Mouse (Mus musculus) limb, embryonic 14.5 days (tissue): ENCODE data around the gene Nrp2. TPM values are rescaled to one million over a fixed set of nuclear protein-coding genes. Genes with fewer than 3 reads are reported as not detected.

Source experiments
- ATAC-seq: fragments of 200-750 bp; cut with Nextera tagmentation; 2 replicates; pipeline ENCODE4 v1.8.0; 2017; ENCODE audit warnings: low read depth, moderate number of reproducible peaks, moderate TSS enrichment; ENCODE audit not compliant: low FRiP score
- DNase-seq: peaks from one replicate; pipeline ENCODE4 v3.0.0-alpha.2; 2015; ENCODE audit warnings: low spot score
- H3K27ac ChIP-seq: fragments of 300-500 bp; sonication (generic); replicated peaks from 2 replicates; pipeline ENCODE4 v1.5.1; 2014; ENCODE audit warnings: low read depth, mild to moderate bottlenecking, low read length, moderate library complexity, mixed read lengths
- H3K27me3 ChIP-seq: fragments of 300-500 bp; sonication (generic); 2 replicates; pipeline ENCODE4 v1.6.1; 2014; ENCODE audit warnings: low read length, mixed read lengths; ENCODE audit not compliant: control insufficient read depth, insufficient read depth
- H3K36me3 ChIP-seq: fragments of 300-500 bp; sonication (generic); 2 replicates; pipeline ENCODE4 v1.6.1; 2014; ENCODE audit warnings: mild to moderate bottlenecking, low read length, moderate library complexity, mixed read lengths; ENCODE audit not compliant: control insufficient read depth, insufficient read depth
- H3K4me1 ChIP-seq: fragments of 300-500 bp; sonication (generic); 2 replicates; pipeline ENCODE4 v1.6.1; 2014; ENCODE audit warnings: antibody characterized with exemption, low read length, mixed read lengths; ENCODE audit not compliant: control insufficient read depth, insufficient read depth
- H3K4me2 ChIP-seq: fragments of 300-500 bp; sonication (generic); replicated peaks from 2 replicates; pipeline ENCODE4 v1.6.1; 2014; ENCODE audit warnings: low read depth, mild to moderate bottlenecking, low read length, moderate library complexity; ENCODE audit not compliant: severe bottlenecking
- H3K4me3 ChIP-seq: fragments of 300-500 bp; sonication (generic); replicated peaks from 2 replicates; pipeline ENCODE4 v1.5.1; 2014; ENCODE audit warnings: low read length
- H3K9ac ChIP-seq: fragments of 300-500 bp; sonication (generic); 2 replicates; pipeline ENCODE4 v1.6.1; 2014; ENCODE audit warnings: mild to moderate bottlenecking, low read depth, low read length, moderate library complexity; ENCODE audit not compliant: severe bottlenecking
- H3K9me3 ChIP-seq: fragments of 300-500 bp; sonication (generic); 2 replicates; pipeline ENCODE4 v1.6.1; 2016; ENCODE audit warnings: low read length; ENCODE audit not compliant: control insufficient read depth
- POLR2A ChIP-seq: fragments of 200-500 bp; IDR thresholded peaks from 2 replicates; pipeline ENCODE4 v1.8.0; 2012; ENCODE audit warnings: inconsistent platforms, mild to moderate bottlenecking, moderate library complexity, borderline replicate concordance; ENCODE audit not compliant: insufficient read depth, insufficient read length; ENCODE audit errors: extremely low read depth
- WGBS: fragments of 180-500 bp; shearing (Covaris S2); extraction: QIAGEN DNeasy Blood & Tissue Kit; methylation state at CpG from one replicate; pipeline ENCODE4 v1.1.7; 2014; 5-methylcytosine and 5-hydroxymethylcytosine counted together
- polyA plus RNA-seq, 2 experiments: library from polyadenylated mRNA; depleted of rRNA in 1 of 2; stranded (reverse) in 1 of 2; unstranded in 1 of 2; fragments of >200 nt; fragmentation: Nextera tagmentation in 1 of 2; extraction: Ambion mirVana in 1 of 2; gene quantifications; 2 replicates each; pipeline versions ENCODE4 v1.2.1 to v1.2.3; 2012 to 2014

Nrp2 gene
- polyA plus RNA-seq, 2 experiments, result 30.4 to 60.3 TPM

- Histone ChIP-seq H3K27ac (no peak overlapping the region), H3K27me3 (no peaks in the 10 kb centered on the region), H3K4me1 (no peaks in the 10 kb centered on the region; the same call in 1 of the 2 replicates), H3K9me3 (no peaks in the 10 kb centered on the region), H3K4me3 (no peak overlapping the region), H3K4me2 (no peak overlapping the region), H3K9ac (no peak overlapping the region), H3K36me3 (peaks cover 26% of the 10 kb centered on the region)
- TF ChIP-seq POLR2A, result no peak
- WGBS, result 80% methylated on average over 2 of the region's 2 CpGs
- no peak for ATAC-seq
- no peak for DNase-seq
Observed at GRCm38 (mm10) chr1:62782155-62782554, 79.1 kb downstream of the Nrp2 start.

- Histone ChIP-seq H3K4me3 (no peak overlapping the region), H3K9ac (no peak overlapping the region), H3K36me3 (peaks cover 26% of the 10 kb centered on the region), H3K4me1 (no peaks in the 10 kb centered on the region; the same call in 1 of the 2 replicates), H3K9me3 (no peaks in the 10 kb centered on the region), H3K4me2 (no peak overlapping the region), H3K27me3 (no peaks in the 10 kb centered on the region), H3K27ac (no peak overlapping the region)
- no peak for TF ChIP-seq POLR2A
- DNase-seq (no peak), ATAC-seq (no peak)
Observed at GRCm38 (mm10) chr1:62782573-62782972, 79.5 kb downstream of the Nrp2 start.

- DNase-seq (no peak), ATAC-seq (no peak)
- H3K36me3 ChIP-seq, result peaks cover 31% of the 10 kb centered on the region
- H3K27ac ChIP-seq, result no peak overlapping the region
- no peaks in the 10 kb centered on the region; the same call in 1 of the 2 replicates for H3K4me1 ChIP-seq
- no peak overlapping the region for H3K9ac ChIP-seq
- H3K4me3 ChIP-seq, result no peak overlapping the region
- H3K27me3 ChIP-seq, result no peaks in the 10 kb centered on the region
- H3K9me3 ChIP-seq, result no peaks in the 10 kb centered on the region
- H3K4me2 ChIP-seq, result no peak overlapping the region
- TF ChIP-seq POLR2A, result no peak
- 93% methylated on average over 16 of the region's 18 CpGs for whole genome bisulfite sequencing
Observed at GRCm38 (mm10) chr1:62783354-62784083, 80.4 kb downstream of the Nrp2 start.

GRCm38 (mm10) chr1:62784084-62784392, 81.0 kb downstream of the Nrp2 start:
- 0 out of 2 replicates have a peak, but pooled peaks have one; percentile 21 for ATAC-seq
- Histone ChIP-seq H3K4me3 (no peak overlapping the region), H3K9ac (no peak overlapping the region), H3K4me2 (no peak overlapping the region), H3K27me3 (no peaks in the 10 kb centered on the region), H3K4me1 (no peaks in the 10 kb centered on the region; the same call in 1 of the 2 replicates), H3K27ac (no peak overlapping the region), H3K9me3 (no peaks in the 10 kb centered on the region), H3K36me3 (peaks cover 31% of the 10 kb centered on the region)
- WGBS, result 57% methylated on average over 5 of the region's 5 CpGs
- TF ChIP-seq POLR2A, result no peak
- DNase-seq, result peak; percentile 74

- H3K9ac ChIP-seq, result no peak overlapping the region
- no peaks in the 10 kb centered on the region for H3K9me3 ChIP-seq
- no peaks in the 10 kb centered on the region for H3K27me3 ChIP-seq
- H3K4me2 ChIP-seq, result no peak overlapping the region
- TF ChIP-seq POLR2A, result no peak
- ATAC-seq (no peak), DNase-seq (peak; percentile 82)
- H3K4me3 ChIP-seq, result no peak overlapping the region
- H3K27ac ChIP-seq, result no peak overlapping the region
- peaks cover 37% of the 10 kb centered on the region for H3K36me3 ChIP-seq
- WGBS, result 25% methylated on average over 5 of the region's 5 CpGs
- H3K4me1 ChIP-seq, result no peaks in the 10 kb centered on the region
Observed at GRCm38 (mm10) chr1:62786255-62786654, 83.2 kb downstream of the Nrp2 start.
